Mouse (Mus musculus) heart, embryonic 14.5 days (tissue): Measurements from ENCODE around the gene Pdzrn4. TPM values are rescaled to one million over a fixed set of nuclear protein-coding genes. Genes with fewer than 3 reads are reported as not detected.
"Not testable (repeated sequence)": the region's sequence is repeated elsewhere in the genome, so short reads cannot be mapped to it uniquely, and the experiment has no call there.

Experiments used
- ATAC-seq: fragments of 200-750 bp; cut with Nextera tagmentation; 2 replicates; pipeline ENCODE4 v1.8.0; 2017; ENCODE audit warnings: low read depth, moderate TSS enrichment; ENCODE audit not compliant: insufficient number of reproducible peaks, insufficient read depth, low FRiP score
- H3K27ac ChIP-seq, 2 experiments: fragments of 200-500 bp in 1 of 2; fragments of 300-500 bp in 1 of 2; sonication (generic) in 1 of 2; replicated peaks in 1 of 2; 2 replicates each; pipeline ENCODE4 v1.5.1; 2012 to 2014; ENCODE audit warnings: low read depth in 2 of 2, low read length in 2 of 2, control low read depth in 1 of 2, mild to moderate bottlenecking in 1 of 2, mixed read lengths in 1 of 2; ENCODE audit not compliant: control insufficient read depth in 1 of 2, insufficient read depth in 1 of 2
- H3K27me3 ChIP-seq: fragments of 300-500 bp; sonication (generic); 2 replicates; pipeline ENCODE4 v1.6.1; 2014; ENCODE audit warnings: mild to moderate bottlenecking, low read length, control low read depth; ENCODE audit not compliant: control insufficient read depth, insufficient read depth
- H3K36me3 ChIP-seq: fragments of 300-500 bp; sonication (generic); 2 replicates; pipeline ENCODE4 v1.6.1; 2014; ENCODE audit warnings: mild to moderate bottlenecking, control low read depth, low read length, mixed read lengths; ENCODE audit not compliant: control insufficient read depth, insufficient read depth
- H3K4me1 ChIP-seq, 2 experiments: fragments of 200-500 bp in 1 of 2; fragments of 300-500 bp in 1 of 2; sonication (generic) in 1 of 2; 2 replicates each; pipeline ENCODE4 v1.6.1; 2012 to 2014; ENCODE audit warnings: low read length in 2 of 2, control low read depth in 1 of 2, mixed read lengths in 1 of 2; ENCODE audit not compliant: control insufficient read depth in 2 of 2, insufficient read depth in 2 of 2
- H3K4me2 ChIP-seq: fragments of 300-500 bp; sonication (generic); 2 replicates; pipeline ENCODE4 v1.6.1; 2014; ENCODE audit warnings: mild to moderate bottlenecking, low read length
- H3K4me3 ChIP-seq, 2 experiments: fragments of 200-500 bp in 1 of 2; fragments of 300-500 bp in 1 of 2; sonication (generic) in 1 of 2; 2 replicates each; pipeline ENCODE4 v1.5.1; 2012 to 2014; ENCODE audit warnings: low read length in 2 of 2, mild to moderate bottlenecking in 2 of 2, control low read depth in 1 of 2, low read depth in 1 of 2, moderate library complexity in 1 of 2; ENCODE audit not compliant: control insufficient read depth in 1 of 2, insufficient read depth in 1 of 2
- H3K9ac ChIP-seq: fragments of 300-500 bp; sonication (generic); 2 replicates; pipeline ENCODE4 v1.6.1; 2014; ENCODE audit warnings: mild to moderate bottlenecking, low read length
- H3K9me3 ChIP-seq: fragments of 300-500 bp; sonication (generic); 2 replicates; pipeline ENCODE4 v1.6.1; 2016; ENCODE audit warnings: low read length, control low read depth; ENCODE audit not compliant: control insufficient read depth
- WGBS: fragments of 180-500 bp; shearing (Covaris S2); extraction: QIAGEN DNeasy Blood & Tissue Kit; methylation state at CpG from one replicate; pipeline ENCODE4 v1.1.7; 2014; 5-methylcytosine and 5-hydroxymethylcytosine counted together
- polyA plus RNA-seq: library from polyadenylated mRNA; unstranded; fragments of >200 nt; fragmentation: Nextera tagmentation; extraction: Ambion mirVana; gene quantifications from 2 replicates; pipeline ENCODE4 v1.2.1, GENCODE M21; 2014

Pdzrn4 gene
- 1.00 and 1.0 TPM in 2 replicates for polyA plus RNA-seq

- Histone ChIP-seq H3K9ac (peak within 1 kb of the TSS; percentile 64), H3K4me1 (peaks cover 0 to 2% of the 10 kb centered on the region in 2 experiments; a peak in 3 of 4 replicates), H3K36me3 (no peaks in the 10 kb centered on the region), H3K27ac (no peak within 1 kb of the TSS), H3K4me2 (peak within 1 kb of the TSS; percentile 97), H3K9me3 (no peaks in the 10 kb centered on the region), H3K27me3 (peaks cover 32% of the 10 kb centered on the region), H3K4me3 (peak within 1 kb of the TSS; percentile 38 to 58)
- peak; percentile 77 for ATAC-seq
- WGBS: 1% methylated on average over 64 of the region's 65 CpGs
Observed at GRCm38 (mm10) chr15:92396770-92397608, at the start of gene Pdzrn4. Gene Pdzrn4, plus strand, starts transcription at chr15:92396881.

GRCm38 (mm10) chr15:92347426-92347825 lies 49.3 kb upstream of the Pdzrn4 start:
- Histone ChIP-seq H3K9ac (no peak overlapping the region), H3K4me1 (no peaks in the 10 kb centered on the region), H3K9me3 (no peaks in the 10 kb centered on the region), H3K27me3 (no peaks in the 10 kb centered on the region), H3K36me3 (no peaks in the 10 kb centered on the region), H3K27ac (no peak overlapping the region), H3K4me2 (no peak overlapping the region), H3K4me3 (no peak overlapping the region)
- no peak for ATAC-seq
- WGBS: 57% methylated on average over 4 of the region's 4 CpGs

- H3K9me3 ChIP-seq: no peaks in the 10 kb centered on the region
- no peak overlapping the region for H3K4me3 ChIP-seq
- H3K27ac ChIP-seq: no peak overlapping the region
- H3K4me1 ChIP-seq: no peaks in the 10 kb centered on the region
- H3K4me2 ChIP-seq: no peak overlapping the region
- no peak for ATAC-seq
- no peaks in the 10 kb centered on the region for H3K36me3 ChIP-seq
- WGBS: 40% methylated on average over 3 of the region's 3 CpGs
- no peak overlapping the region for H3K9ac ChIP-seq
- H3K27me3 ChIP-seq: no peaks in the 10 kb centered on the region
Observed at GRCm38 (mm10) chr15:92347902-92348301, 48.8 kb upstream of the Pdzrn4 start.

- not testable (repeated sequence) for H3K27me3 ChIP-seq, H3K9ac ChIP-seq, ATAC-seq, H3K36me3 ChIP-seq, H3K4me2 ChIP-seq, H3K4me1 ChIP-seq, H3K4me3 ChIP-seq, H3K9me3 ChIP-seq, H3K27ac ChIP-seq
Observed at GRCm38 (mm10) chr15:92348453-92348852, 48.2 kb upstream of the Pdzrn4 start.

GRCm38 (mm10) chr15:92364153-92364552 lies 32.5 kb upstream of the Pdzrn4 start:
- no peak overlapping the region for H3K4me3 ChIP-seq

GRCm38 (mm10) chr15:92364592-92364991 lies 32.1 kb upstream of the Pdzrn4 start:
- Histone ChIP-seq H3K27ac (peak overlapping the region in 1 of 2 experiments; percentile 12; a peak in 1 of 4 replicates), H3K4me2 (peak overlapping the region; percentile 40)

More at GRCm38 (mm10) chr15:92364153-92364552, 32.5 kb upstream of the Pdzrn4 start:
- Histone ChIP-seq H3K4me2 (peak overlapping the region; percentile 40), H3K4me1 (peaks cover 3 to 5% of the 10 kb centered on the region in 2 experiments; a peak in 3 of 4 replicates), H3K27ac (peak overlapping the region in 1 of 2 experiments; percentile 12; a peak in 1 of 4 replicates), H3K9ac (no peak overlapping the region), H3K9me3 (no peaks in the 10 kb centered on the region), H3K27me3 (no peaks in the 10 kb centered on the region), H3K36me3 (no peaks in the 10 kb centered on the region)
- 30% methylated on average over 6 of the region's 6 CpGs for WGBS
- ATAC-seq: peak; percentile 71; the same call in 1 of the 2 replicates

GRCm38 (mm10) chr15:92394811-92395210 lies 1.9 kb upstream of the Pdzrn4 start:
- WGBS: 75% methylated on average over 5 of the region's 5 CpGs
- Histone ChIP-seq H3K27me3 (peaks cover 32% of the 10 kb centered on the region), H3K4me2 (no peak overlapping the region), H3K27ac (no peak overlapping the region), H3K4me1 (peaks cover 0 to 2% of the 10 kb centered on the region in 2 experiments; a peak in 3 of 4 replicates), H3K36me3 (no peaks in the 10 kb centered on the region), H3K9me3 (no peaks in the 10 kb centered on the region), H3K4me3 (no peak overlapping the region), H3K9ac (no peak overlapping the region)
- ATAC-seq: no peak

More at GRCm38 (mm10) chr15:92364592-92364991, 32.1 kb upstream of the Pdzrn4 start:
- H3K9me3 ChIP-seq: no peaks in the 10 kb centered on the region
- ATAC-seq: no peak
- no peak overlapping the region for H3K9ac ChIP-seq
- H3K27me3 ChIP-seq: no peaks in the 10 kb centered on the region
- H3K4me1 ChIP-seq: peaks cover 3 to 5% of the 10 kb centered on the region in 2 experiments; a peak in 3 of 4 replicates
- H3K4me3 ChIP-seq: no peak overlapping the region
- H3K36me3 ChIP-seq: no peaks in the 10 kb centered on the region
